Mouse (Mus musculus): ENCODE results near the gene Ppm1j. TPM values are rescaled to one million over a fixed set of nuclear protein-coding genes. Genes with fewer than 3 reads are reported as not detected.

Gene Ppm1j
- polyA plus RNA-seq, 1 experiment, result 2.1 TPM

DNA sequence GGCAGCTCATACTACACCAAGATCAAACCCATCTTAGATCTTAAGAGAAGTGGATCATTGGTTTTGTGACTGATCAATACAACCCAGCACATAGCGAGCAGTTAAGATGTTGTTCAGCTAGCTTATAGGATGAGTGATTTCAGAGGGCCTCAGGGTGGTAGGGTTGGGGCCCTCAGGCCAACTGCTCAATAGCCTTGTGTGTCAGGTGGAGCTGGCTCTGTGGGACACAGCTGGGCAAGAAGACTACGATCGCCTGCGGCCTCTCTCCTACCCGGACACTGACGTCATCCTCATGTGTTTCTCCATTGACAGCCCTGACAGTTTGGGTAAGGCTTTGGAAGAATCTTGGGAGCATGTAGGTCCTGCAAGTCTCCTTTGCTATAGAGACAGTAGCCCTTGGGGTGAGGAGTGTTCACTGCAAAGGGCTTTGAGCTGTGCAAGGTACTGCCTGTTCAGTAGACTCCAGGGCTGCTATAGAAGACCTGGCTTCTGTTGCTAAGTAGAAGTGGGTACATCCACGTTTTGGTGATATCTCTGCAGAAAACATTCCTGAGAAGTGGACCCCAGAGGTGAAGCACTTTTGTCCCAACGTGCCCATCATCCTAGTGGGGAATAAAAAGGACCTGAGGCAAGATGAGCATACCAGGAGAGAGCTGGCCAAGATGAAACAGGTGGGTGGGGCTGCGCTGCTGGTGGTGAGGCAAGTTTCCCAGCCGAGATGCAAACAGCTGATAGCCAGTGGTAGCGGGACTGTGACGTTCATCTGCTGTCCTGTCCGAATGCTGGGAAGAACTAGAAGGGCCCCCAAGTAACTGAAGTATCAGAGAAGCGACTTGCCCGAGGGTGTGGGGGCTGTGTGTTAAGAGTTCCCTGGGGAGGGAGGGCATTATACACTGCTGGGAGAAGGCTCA is 11.8 kb downstream of the Ppm1j start:
- TF ChIP-seq FLI1 (IDR thresholded peaks at IDR 0.05; ENCODE audit: low read length), result no peak
- no peak for TF ChIP-seq GATA1 (IDR thresholded peaks at IDR 0.05; ENCODE audit: borderline replicate concordance, low read length)
- H3K4me3 ChIP-seq (replicated peaks), result peak overlapping the region; percentile 5
- H3K9me3 ChIP-seq, result no peaks in the 10 kb centered on the region
- peaks cover 2% of the 10 kb centered on the region for H3K27me3 ChIP-seq (replicated peaks)
- H3K4me1 ChIP-seq, result peaks cover 83% of the 10 kb centered on the region
- peaks cover 66% of the 10 kb centered on the region for H3K36me3 ChIP-seq (replicated peaks; ENCODE audit: low read length)

DNA sequence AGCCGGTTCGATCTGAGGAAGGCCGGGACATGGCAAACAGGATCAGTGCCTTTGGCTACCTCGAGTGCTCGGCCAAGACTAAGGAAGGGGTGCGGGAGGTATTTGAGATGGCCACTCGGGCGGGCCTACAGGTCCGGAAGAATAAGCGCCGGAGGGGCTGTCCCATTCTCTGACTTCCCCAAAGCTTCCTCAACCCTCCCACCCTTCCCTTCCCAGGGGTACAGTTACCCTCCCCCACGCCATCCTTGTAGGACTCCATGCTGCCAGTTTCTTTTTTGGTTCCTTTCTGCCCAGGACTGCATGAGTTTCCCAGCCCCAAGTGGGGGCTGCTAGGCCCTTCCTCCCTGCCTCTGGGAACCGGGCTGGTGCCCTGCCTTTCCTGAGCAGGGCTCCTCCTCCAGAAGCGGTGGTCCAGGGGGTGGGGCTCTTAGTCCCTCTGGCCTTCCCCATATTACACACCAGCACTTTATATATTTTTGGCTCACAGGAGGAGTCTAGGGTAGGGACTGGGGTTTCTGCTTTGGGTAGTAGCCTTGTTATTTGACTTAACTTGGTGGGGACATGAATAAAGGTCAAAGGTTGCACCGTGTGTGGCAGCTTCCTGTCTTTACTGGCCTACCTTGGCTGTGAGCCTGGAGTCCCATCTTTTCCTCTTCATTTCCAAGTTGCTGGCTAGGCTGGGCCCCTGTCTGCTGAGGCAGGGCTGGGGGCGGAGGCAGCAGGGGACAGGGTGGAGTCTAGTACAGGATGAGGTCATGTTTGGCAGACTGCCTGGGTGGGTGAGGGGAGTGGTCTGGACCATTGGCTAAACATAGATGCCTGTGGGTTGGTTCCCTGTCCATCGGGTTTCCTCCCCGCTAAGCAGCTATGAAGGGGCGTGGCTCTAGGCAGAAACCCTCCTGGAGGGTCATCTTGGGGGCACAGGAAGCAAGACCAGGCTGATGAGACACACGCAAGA is 13.3 kb downstream of the Ppm1j start:
- Histone ChIP-seq H3K27me3 (replicated peaks) (no peaks in the 10 kb centered on the region), H3K4me3 (replicated peaks) (peak overlapping the region; percentile 79), H3K9me3 (no peaks in the 10 kb centered on the region), H3K4me1 (peaks cover 70% of the 10 kb centered on the region), H3K36me3 (replicated peaks; ENCODE audit: low read length) (peaks cover 76% of the 10 kb centered on the region)
- TF ChIP-seq GATA1 (IDR thresholded peaks at IDR 0.05; ENCODE audit: borderline replicate concordance, low read length) (no peak), FLI1 (IDR thresholded peaks at IDR 0.05; ENCODE audit: low read length) (no peak)

- Histone ChIP-seq H3K4me3 (replicated peaks) (no peak overlapping the region), H3K9me3 (no peaks in the 10 kb centered on the region), H3K36me3 (replicated peaks; ENCODE audit: low read length) (peaks cover 84% of the 10 kb centered on the region), H3K27me3 (replicated peaks) (no peaks in the 10 kb centered on the region), H3K4me1 (peaks cover 61% of the 10 kb centered on the region)
- TF ChIP-seq GATA1 (IDR thresholded peaks at IDR 0.05; ENCODE audit: borderline replicate concordance, low read length) (no peak), FLI1 (IDR thresholded peaks at IDR 0.05; ENCODE audit: low read length) (no peak)
Observed at GRCm38 (mm10) chr3:104794953-104795470, 14.2 kb downstream of the Ppm1j start.

DNA sequence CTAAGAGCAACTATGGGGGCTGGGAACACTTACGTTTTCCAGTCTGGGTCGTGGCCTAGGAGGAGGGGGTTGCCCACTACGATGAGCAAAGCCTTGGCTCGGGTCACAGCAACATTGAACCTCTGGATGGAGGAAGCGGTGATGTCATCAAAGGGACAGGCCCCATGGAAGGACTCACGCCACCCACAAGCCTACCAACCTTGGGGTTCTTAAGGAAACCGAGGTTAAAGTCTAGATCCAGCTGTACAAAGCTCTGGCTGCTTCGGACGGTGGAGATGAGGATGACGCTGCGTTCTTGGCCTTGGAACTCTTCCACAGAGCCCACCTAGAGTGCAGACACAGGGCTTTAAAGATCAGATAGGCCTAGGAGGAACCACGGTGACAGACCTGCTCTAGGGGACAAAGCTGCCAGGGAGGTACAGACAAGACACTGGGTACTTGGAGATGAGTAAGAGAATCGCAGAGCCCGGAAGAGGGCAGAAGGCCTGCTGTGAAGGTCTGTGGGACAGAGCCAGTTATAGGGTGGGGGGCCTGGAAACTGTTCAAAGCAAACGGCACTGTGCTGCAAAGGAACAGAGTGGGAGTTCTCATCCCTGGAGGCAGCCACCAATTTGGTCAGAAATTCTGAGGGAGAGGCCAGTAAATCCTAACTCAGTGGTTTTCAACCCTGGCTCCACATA is 14.9 kb downstream of the Ppm1j start:
- TF ChIP-seq FLI1 (IDR thresholded peaks at IDR 0.05; ENCODE audit: low read length) (no peak), GATA1 (IDR thresholded peaks at IDR 0.05; ENCODE audit: borderline replicate concordance, low read length) (no peak)
- Histone ChIP-seq H3K36me3 (replicated peaks; ENCODE audit: low read length) (peaks cover 92% of the 10 kb centered on the region), H3K4me1 (peaks cover 53% of the 10 kb centered on the region), H3K27me3 (replicated peaks) (no peaks in the 10 kb centered on the region), H3K9me3 (no peaks in the 10 kb centered on the region), H3K4me3 (replicated peaks) (no peak overlapping the region)

DNA sequence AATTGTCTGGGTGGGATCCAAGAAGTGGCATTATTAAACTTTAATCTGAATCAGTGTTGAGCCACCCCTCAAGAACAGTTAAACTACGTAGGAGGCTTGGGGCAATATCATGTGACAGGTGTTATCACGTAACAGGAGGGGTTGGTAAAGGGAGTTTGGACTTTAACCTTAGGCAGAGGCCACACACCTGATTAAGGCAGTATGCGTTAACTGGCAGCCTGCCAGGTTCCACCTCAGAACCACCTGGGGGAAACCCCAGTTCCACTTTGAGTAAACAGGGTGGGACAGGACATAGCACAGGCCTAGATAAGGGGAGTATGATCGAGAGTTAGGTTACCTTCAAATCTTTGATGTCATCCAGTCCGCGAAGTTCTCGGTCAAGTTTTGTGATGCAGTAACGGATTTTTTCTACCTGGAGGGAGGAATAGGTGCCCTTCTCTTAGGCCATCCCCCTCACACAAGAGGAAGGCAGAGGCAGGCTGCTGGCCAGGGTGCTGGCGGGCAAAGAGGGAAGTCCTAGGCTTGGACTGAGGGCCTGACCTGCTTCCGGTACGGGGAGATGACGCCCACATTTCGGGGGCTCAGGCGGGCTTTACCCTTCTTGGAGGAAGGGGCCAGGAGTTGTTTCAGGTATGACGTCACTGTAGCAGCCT is 15.7 kb downstream of the Ppm1j start:
- no peaks in the 10 kb centered on the region for H3K27me3 ChIP-seq (replicated peaks)
- H3K4me3 ChIP-seq (replicated peaks), result no peak overlapping the region
- peaks cover 46% of the 10 kb centered on the region for H3K4me1 ChIP-seq
- no peak for TF ChIP-seq GATA1 (IDR thresholded peaks at IDR 0.05; ENCODE audit: borderline replicate concordance, low read length)
- TF ChIP-seq FLI1 (IDR thresholded peaks at IDR 0.05; ENCODE audit: low read length), result no peak
- peaks cover 94% of the 10 kb centered on the region for H3K36me3 ChIP-seq (replicated peaks; ENCODE audit: low read length)
- H3K9me3 ChIP-seq, result no peaks in the 10 kb centered on the region

DNA sequence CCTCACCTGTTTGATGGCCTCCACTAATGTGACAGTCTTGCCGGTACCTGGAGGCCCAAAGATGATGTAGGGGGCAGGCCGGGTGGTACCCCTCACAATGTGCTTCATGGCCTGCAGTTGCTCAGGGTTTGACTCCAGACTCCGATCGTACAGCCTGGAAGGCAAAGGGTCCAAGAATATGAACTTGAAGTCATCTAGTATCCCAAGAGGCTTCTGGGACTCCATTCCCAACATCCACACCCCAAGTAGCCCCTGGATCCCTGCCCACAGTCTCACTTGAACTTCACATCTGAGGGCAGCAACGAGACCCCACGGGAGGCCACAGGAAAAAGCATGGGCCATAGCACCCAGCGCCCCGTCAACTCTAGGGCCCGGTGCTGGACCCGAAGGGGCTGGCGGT is 19.8 kb downstream of the Ppm1j start:
- H3K4me3 ChIP-seq (replicated peaks), result no peak overlapping the region
- H3K4me1 ChIP-seq, result peaks cover 8% of the 10 kb centered on the region
- no peaks in the 10 kb centered on the region for H3K27me3 ChIP-seq (replicated peaks)
- H3K9me3 ChIP-seq, result no peaks in the 10 kb centered on the region
- no peak for TF ChIP-seq FLI1 (IDR thresholded peaks at IDR 0.05; ENCODE audit: low read length)
- no peak for TF ChIP-seq GATA1 (IDR thresholded peaks at IDR 0.05; ENCODE audit: borderline replicate concordance, low read length)
- peaks cover 92% of the 10 kb centered on the region for H3K36me3 ChIP-seq (replicated peaks; ENCODE audit: low read length)

- Histone ChIP-seq H3K9me3 (no peaks in the 10 kb centered on the region), H3K4me1 (peaks cover 5% of the 10 kb centered on the region; the same call in 1 of the 2 replicates), H3K27me3 (replicated peaks) (no peaks in the 10 kb centered on the region), H3K36me3 (replicated peaks; ENCODE audit: low read length) (peaks cover 91% of the 10 kb centered on the region), H3K4me3 (replicated peaks) (no peak overlapping the region)
- TF ChIP-seq FLI1 (IDR thresholded peaks at IDR 0.05; ENCODE audit: low read length) (no peak), GATA1 (IDR thresholded peaks at IDR 0.05; ENCODE audit: borderline replicate concordance, low read length) (no peak)
Observed at GRCm38 (mm10) chr3:104801481-104801880, 20.6 kb downstream of the Ppm1j start.

- no peaks in the 10 kb centered on the region for H3K9me3 ChIP-seq
- no peaks in the 10 kb centered on the region for H3K27me3 ChIP-seq (replicated peaks)
- H3K36me3 ChIP-seq (replicated peaks; ENCODE audit: low read length), result peaks cover 82% of the 10 kb centered on the region
- TF ChIP-seq GATA1 (IDR thresholded peaks at IDR 0.05; ENCODE audit: borderline replicate concordance, low read length) (no peak), FLI1 (IDR thresholded peaks at IDR 0.05; ENCODE audit: low read length) (no peak)
- H3K4me1 ChIP-seq, result peaks cover 5% of the 10 kb centered on the region; the same call in 1 of the 2 replicates
- H3K4me3 ChIP-seq (replicated peaks), result no peak overlapping the region
Observed at GRCm38 (mm10) chr3:104804312-104804711, 23.5 kb downstream of the Ppm1j start.

All from megakaryocyte, embryonic 14.5 days (primary cell).